Mouse (Mus musculus): Measurements from ENCODE around the gene Zbtb16.

Gene Zbtb16

GRCm38 (mm10) chr9:48674359-48675015 lies 161.5 kb downstream of the Zbtb16 start:
- in situ Hi-C loops (cut with MboI, MseI), result no loop called here

- in situ Hi-C loops (cut with MboI, MseI), result no loop called here
Observed at GRCm38 (mm10) chr9:48673804-48674203, 162.2 kb downstream of the Zbtb16 start.

GRCm38 (mm10) chr9:48673213-48673612 lies 162.8 kb downstream of the Zbtb16 start:
- in situ Hi-C loops (cut with MboI, MseI), result no loop called here

GRCm38 (mm10) chr9:48671841-48672240 lies 164.2 kb downstream of the Zbtb16 start:
- in situ Hi-C loops (cut with MboI, MseI), result no loop called here

GRCm38 (mm10) chr9:48670156-48670555 lies 165.9 kb downstream of the Zbtb16 start:
- in situ Hi-C loops (cut with MboI, MseI), result no loop called here

- in situ Hi-C loops (cut with MboI, MseI), result no loop called here
Observed at GRCm38 (mm10) chr9:48669672-48670071, 166.3 kb downstream of the Zbtb16 start.

- in situ Hi-C loops (cut with MboI, MseI), result no loop called here
Observed at GRCm38 (mm10) chr9:48666702-48667101, 169.3 kb downstream of the Zbtb16 start.

- in situ Hi-C loops (cut with MboI, MseI), result no loop called here
Observed at GRCm38 (mm10) chr9:48663052-48663433, 173.0 kb downstream of the Zbtb16 start.

GRCm38 (mm10) chr9:48662361-48663051 lies 173.5 kb downstream of the Zbtb16 start:
- in situ Hi-C loops (cut with MboI, MseI), result no loop called here

GRCm38 (mm10) chr9:48661225-48662023 lies 174.6 kb downstream of the Zbtb16 start:
- in situ Hi-C loops (cut with MboI, MseI), result no loop called here

GRCm38 (mm10) chr9:48655525-48656169 lies 180.4 kb downstream of the Zbtb16 start:
- in situ Hi-C loops (cut with MboI, MseI), result loop anchor here (5.0 kb wide), 1 partner anchor 202 kb away; no protein-coding TSS in a partner anchor

GRCm38 (mm10) chr9:48654730-48655129 lies 181.3 kb downstream of the Zbtb16 start:
- in situ Hi-C loops (cut with MboI, MseI), result loop anchor here (5.0 kb wide), 1 partner anchor 203 kb away; no protein-coding TSS in a partner anchor

- in situ Hi-C loops (cut with MboI, MseI), result no loop called here
Observed at GRCm38 (mm10) chr9:48653399-48654070, 182.5 kb downstream of the Zbtb16 start.

GRCm38 (mm10) chr9:48652026-48652425 lies 184.0 kb downstream of the Zbtb16 start:
- in situ Hi-C loops (cut with MboI, MseI), result no loop called here

- in situ Hi-C loops (cut with MboI, MseI), result no loop called here
Observed at GRCm38 (mm10) chr9:48650846-48651245, 185.2 kb downstream of the Zbtb16 start.

- in situ Hi-C loops (cut with MboI, MseI), result loop anchor here (5.0 to 10.0 kb wide), 2 partner anchors 242 to 845 kb away; no protein-coding TSS in a partner anchor
Observed at GRCm38 (mm10) chr9:48649851-48650685, 186.0 kb downstream of the Zbtb16 start.

GRCm38 (mm10) chr9:48649098-48649766 lies 186.8 kb downstream of the Zbtb16 start:
- in situ Hi-C loops (cut with MboI, MseI), result loop anchor here (5.0 to 10.0 kb wide), 2 partner anchors 243 to 846 kb away; no protein-coding TSS in a partner anchor

GRCm38 (mm10) chr9:48648285-48649097 lies 187.5 kb downstream of the Zbtb16 start:
- in situ Hi-C loops (cut with MboI, MseI), result loop anchor here (5.0 to 10.0 kb wide), 2 partner anchors 244 to 846 kb away; no protein-coding TSS in a partner anchor
